Mouse (Mus musculus): ENCODE data around the gene Dhx16.
"Not testable (repeated sequence)": the region's sequence is repeated elsewhere in the genome, so short reads cannot be mapped to it uniquely, and the experiment has no call there.

Dhx16 gene

DNA sequence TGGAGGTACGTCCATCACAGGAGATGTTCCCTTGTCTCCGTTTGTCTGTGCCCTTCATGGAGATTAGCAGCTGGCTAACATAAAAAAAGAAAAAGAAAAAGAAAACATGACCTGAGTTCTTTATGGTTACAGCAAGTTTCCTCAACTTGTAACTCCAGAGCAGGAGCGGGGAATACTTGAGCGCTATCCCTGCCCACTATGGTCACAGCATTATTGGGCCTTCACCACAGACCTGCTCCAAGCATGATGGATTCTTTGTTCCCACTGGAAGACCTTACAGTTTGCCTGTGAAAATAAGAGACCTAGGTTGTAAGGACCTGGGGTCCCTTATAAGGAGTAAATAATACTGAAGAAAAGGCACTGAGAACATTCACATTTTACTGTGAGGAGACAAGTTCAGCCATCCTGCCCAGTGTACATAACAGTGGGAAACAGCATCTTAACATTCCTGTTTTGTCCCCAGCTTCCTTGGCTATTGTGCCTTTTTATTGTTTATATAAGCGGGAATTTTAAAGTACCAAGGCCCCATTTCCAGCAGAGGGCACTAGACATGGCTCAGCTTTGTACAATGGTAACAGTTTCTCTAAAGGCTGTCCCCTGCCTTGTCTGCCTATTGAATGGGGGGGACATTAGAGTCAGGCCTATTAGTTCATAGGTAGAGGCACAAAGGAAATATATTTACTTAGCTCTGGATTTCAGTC is 41.4 kb downstream of the Dhx16 start:
- DNase-seq (ENCODE audit: low spot score) = no peak

DNA sequence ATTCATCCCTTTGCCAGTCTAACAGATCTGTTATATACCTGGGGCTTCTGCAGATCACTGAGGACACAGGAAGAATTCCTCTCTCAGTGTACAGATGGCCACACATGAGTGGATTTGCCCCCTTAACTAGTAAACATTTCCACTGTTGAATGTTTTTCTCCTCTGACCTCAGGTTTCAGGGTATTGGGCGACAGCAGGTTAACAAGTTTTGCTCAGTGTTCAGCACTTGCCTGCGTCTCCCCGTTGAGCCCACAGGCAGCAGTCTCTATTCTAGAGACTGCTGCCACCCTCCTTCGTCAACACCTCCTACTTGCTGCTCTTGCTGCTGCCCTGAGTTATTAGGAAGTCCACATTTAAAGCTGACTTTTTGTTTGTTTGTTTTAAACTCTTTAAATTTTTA is 42.1 kb downstream of the Dhx16 start:
- no peak for DNase-seq (ENCODE audit: low spot score)

DNA sequence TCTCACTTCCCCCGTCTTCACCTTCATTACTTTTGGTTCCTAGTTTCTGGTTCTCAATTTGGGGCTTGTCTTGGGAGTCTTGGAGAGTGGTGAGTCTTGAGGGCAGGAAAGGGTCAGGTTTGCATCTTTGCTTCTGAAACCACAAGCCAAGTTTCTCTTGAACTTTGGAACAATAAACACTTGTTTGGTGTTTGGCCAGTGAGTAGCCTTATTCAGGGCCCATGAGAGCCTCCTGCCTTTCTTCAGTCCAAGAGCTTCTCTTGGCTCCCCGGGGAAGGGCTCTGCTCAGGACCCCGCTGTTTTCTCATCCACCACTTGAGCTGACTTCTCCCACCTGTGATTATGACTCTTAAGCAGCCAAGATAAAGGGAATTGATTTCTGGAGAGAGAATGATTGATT is 42.9 kb downstream of the Dhx16 start:
- no peak for DNase-seq (ENCODE audit: low spot score)

DNA sequence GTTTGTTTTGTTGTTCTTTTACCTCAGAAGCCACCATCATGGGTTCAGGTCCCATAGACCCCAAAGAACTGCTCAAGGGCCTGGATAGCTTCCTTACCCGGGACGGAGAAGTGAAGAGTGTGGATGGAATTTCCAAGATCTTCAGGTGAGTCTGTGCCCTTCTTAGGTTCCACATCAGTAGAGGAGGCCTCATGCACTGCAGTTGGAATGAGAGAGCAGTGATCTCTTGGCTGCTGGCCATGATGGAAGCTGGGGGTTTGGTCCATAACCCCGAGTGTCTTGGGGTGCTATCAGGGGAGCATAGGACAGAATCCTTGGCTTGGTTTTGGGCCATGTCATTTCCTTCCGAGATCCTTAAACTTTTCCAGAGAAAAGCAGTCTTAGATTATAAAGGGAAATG is 43.7 kb downstream of the Dhx16 start:
- DNase-seq (ENCODE audit: low spot score) = no peak

DNA sequence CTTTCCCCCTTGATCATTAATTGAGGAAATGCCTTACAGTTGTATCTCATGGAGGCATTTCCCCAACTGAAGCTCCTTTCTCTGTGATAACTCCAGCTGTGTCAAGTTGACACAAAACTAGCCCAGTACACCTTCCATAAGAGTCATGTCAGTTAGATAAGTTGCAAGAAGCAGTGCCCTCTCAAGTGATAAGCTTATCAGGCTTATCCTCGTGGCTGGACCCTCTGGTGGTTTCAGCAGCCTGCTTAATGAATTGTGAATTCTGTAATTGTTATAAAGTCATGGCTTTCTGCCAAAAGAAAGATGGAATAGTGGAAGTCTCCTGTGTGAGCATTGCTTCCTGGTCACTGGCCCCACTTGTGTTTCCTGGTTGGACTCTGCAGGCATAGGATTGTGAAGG is 47.9 kb downstream of the Dhx16 start:
- no peak for DNase-seq (ENCODE audit: low spot score)

DNA sequence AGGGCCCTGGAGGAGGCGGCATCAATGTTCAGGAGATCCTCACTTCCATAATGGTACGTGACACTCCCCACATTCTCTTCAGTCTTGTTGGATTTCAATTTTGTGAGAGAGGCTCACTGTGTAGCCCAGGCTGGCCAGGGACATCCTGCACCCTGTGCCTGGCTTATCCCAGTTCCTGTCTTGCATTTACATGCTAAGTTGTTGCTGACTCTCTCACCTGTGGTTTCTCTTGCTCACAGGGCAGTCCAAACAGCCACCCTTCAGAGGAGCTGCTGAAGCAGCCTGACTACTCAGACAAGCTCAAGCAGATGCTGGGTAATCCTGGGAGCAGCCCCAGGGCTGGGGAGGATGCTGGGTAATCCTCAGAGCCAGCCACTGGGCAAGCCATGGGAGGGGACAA is 49.9 kb downstream of the Dhx16 start:
- no peak for DNase-seq (ENCODE audit: low spot score)

DNA sequence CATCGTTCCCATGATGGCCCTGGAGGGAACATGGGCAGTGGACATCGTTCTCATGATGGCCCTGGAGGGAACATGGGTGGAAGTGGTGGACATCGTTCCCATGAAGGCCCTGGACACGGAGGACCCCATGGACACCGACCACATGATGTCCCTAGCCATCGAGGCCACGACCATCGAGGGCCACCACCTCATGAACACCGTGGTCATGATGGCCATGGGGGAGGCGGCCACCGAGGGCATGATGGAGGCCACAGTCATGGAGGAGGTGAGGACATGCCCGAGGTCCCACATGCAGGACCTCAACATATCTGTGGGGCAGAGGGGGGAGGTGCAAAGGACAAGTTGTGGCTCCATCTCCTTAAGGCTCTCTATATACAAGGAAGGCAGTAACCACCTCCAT is 51.0 kb downstream of the Dhx16 start:
- DNase-seq (ENCODE audit: low spot score) = no peak

DNA sequence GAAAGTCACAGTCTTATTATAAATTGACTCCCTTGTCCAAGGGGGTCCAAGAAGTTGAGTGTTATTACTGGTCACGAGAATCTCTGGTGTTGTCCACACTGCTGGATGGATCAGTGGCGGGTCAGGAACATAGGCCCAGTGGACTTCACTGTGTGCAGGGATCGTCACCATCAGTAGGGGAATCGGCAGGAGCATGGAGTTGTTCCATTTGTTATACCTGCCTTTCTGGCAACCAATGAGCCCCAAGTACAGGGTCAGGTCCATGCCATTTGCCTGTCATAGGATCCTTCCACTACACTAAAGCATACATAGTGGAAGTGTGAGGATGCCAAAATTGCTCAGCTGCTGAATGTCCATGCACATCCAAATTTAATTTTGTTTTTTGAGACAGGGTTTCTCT is 53.0 kb downstream of the Dhx16 start:
- DNase-seq (ENCODE audit: low spot score) = no peak

DNA sequence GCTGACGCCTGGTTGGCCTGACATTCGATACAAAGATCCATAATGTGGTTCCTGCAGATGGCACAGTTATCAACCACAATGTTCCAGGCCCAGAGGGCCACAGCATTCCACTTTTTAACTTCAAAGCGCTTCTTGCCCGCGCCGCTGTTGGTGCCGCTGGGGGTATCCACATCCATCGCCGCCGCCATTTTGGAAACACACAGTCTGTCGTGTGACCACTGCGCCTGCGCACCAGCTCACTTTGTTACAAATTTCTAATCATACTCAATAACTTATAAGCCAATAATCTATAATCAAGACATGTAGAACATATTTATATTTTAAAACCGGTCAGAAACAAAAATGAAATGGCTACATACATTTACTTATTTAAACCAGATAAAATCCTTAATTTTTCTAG is 56.1 kb downstream of the Dhx16 start:
- DNase-seq (ENCODE audit: low spot score) = not testable (repeated sequence)

DNA sequence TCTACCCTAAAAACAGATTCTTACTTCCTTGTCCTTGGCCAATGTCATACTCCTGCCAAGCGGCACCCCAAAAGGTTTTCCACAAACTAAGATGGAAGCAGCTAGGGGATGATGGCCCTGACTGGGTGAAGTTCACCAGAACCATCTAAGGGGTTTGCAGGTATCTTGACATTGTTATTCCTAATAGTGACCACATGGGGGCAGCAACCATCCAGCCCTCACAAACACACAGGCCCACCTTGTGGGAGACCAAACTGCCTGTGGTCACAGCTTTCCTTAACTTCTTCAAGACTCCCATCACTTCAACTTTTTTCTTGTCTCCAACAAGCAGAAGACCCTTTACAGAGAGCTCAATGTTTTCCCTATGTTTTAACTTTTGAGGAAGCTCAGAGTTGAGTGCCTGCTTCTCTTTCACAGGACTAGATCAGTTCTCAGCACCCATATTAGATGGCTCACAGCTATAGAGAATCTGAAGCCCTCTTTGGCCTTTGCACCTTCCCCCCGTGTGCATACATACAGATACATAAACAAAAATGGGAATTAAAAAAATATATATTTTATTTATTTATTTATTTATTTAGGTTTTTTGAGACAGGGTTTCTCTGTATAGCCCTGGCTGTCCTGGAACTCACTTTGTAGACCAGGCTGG is 58.2 kb downstream of the Dhx16 start:
- DNase-seq (ENCODE audit: low spot score) = no peak

DNA sequence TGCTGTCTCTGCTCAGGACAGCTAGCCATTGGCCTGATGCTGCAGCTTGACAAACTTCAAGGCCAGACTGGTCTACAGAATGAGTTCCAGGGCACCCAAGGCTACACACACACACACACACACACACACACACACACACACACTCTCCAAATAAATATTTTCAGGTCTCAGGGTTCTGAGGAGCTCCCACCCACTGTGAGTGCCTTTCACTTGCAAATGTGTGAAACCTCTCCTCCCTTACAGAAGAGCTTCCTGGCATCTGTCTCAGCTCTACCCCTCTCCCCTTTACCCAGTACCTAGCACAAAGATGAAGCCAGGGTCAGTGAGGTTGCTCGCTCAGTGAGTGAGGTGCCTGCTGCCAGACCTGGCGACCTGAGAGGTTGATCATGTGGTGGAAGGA is 59.5 kb downstream of the Dhx16 start:
- no peak for DNase-seq (ENCODE audit: low spot score)

DNA sequence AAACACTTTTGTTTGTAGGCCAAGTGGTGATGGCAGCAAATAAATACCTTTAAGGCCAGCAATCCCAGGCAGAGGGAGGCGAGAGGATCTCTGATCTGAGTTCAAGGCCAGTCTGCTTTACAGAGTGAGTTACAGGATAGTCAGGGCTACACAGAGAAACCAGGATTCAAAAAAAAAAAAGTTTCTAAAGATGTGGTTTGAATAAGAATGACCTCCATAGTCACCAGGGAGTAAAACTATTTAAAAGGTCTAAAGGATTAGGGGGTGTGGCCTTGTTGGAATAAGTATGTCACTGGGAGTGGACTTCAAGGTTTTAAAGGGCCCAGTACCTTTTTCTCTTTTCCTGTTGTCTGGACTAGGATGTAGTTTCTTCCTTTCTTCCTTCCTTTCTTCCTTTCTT is 60.3 kb downstream of the Dhx16 start:
- no peak for DNase-seq (ENCODE audit: low spot score)
